Mouse (Mus musculus) ES-Bruce4 (cell line): Measurements from ENCODE around the gene Cnot1.

Experiments used
- CTCF ChIP-seq: IDR thresholded peaks from one replicate; pipeline ENCODE4 v1.8.1; 2011; ENCODE audit warnings: low read depth, low read length
- EP300 ChIP-seq: IDR thresholded peaks from 2 replicates; pipeline ENCODE4 v1.6.1; 2011; ENCODE audit warnings: low read depth, low read length; ENCODE audit not compliant: insufficient read depth
- POLR2A ChIP-seq: IDR thresholded peaks from one replicate; pipeline ENCODE4 v1.8.1; 2011; ENCODE audit warnings: low read length; ENCODE audit not compliant: insufficient read depth

DNA sequence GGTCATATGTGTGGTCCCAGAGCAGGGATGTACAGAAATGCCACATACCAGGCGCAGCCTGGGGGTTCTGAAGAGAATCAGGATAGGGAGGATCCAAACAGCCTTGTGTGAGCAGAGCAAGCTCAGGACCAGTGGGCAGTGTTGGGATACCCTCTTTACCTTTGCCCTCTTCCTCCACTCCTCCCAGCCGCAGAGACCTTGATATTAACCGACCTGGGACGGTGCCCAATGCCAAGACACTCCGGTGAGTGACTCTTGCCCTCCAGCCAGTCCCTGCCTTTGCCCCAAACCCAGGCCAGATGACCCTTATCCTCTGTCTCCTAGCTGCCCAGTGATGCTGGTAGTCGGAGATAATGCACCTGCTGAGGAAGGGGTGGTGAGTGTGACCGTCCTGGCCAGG, 97.7 kb downstream of the Cnot1 start:
- TF ChIP-seq POLR2A (no peak), EP300 (no peak), CTCF (no peak)
